Mouse (Mus musculus) hindlimb bud, embryonic 11.5 days (tissue): ENCODE measurements around the gene Tm4sf20.

Source experiments
- DNase-seq: peaks from one replicate; pipeline ENCODE4 v3.0.0-alpha.2; 2012; ENCODE audit warnings: low read depth, low spot score; ENCODE audit errors: extremely low spot score

The Tm4sf20 gene

DNA sequence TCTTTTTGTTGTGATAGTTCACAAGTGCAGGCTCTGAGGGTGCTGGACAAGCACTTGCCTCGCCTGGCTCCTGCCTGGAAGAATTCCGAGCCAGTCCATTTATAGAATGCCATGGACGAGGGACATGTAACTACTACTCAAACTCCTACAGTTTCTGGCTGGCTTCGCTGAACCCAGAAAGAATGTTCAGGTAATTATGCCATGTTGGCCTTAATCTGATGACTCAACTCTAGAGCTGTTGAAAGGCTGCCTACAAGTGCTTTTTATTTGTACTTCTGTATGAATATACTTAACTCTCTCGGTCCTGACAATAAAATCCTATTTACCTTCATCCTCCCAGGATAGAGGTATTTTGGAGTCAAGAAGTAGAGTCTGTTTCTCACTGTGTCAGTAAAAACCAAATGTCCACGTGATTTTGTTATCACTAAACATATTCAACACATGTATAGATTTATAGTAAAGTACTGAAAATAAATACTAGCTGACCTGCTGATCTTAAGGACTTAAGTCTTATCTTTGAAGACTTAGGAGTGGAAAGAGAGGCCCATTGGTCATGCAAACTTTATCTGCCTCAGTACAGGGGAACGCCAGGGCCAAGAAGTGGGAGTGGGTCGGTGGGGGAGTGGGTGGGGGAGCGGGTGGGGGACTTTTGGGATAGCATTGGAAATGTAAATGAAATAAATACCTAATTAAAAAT lies 50.3 kb downstream of the Tm4sf20 start:
- DNase-seq, result no peak
